Mouse (Mus musculus): Measurements from ENCODE around the gene Tmem208. TPM values are rescaled to one million over a fixed set of nuclear protein-coding genes. Genes with fewer than 3 reads are reported as not detected.

Tmem208 gene
- polyA plus RNA-seq, 1 experiment from 2014 or later: 83.5 TPM

- Histone ChIP-seq H3K9ac (ENCODE audit: low read depth, low read length) (no peak overlapping the region), H3K9me3 (replicated peaks; ENCODE audit: control insufficient read depth, low read length) (no peaks in the 10 kb centered on the region), H3K4me2 (no peak overlapping the region), H3K4me1 (ENCODE audit: control insufficient read depth, insufficient read depth, low read length) (peaks cover 4% of the 10 kb centered on the region; the same call in 1 of the 2 replicates), H3K27me3 (ENCODE audit: control insufficient read depth, insufficient read depth, low read length) (no peaks in the 10 kb centered on the region), H3K36me3 (ENCODE audit: control insufficient read depth, insufficient read depth, low read length) (peaks cover 25% of the 10 kb centered on the region), H3K4me3 (ENCODE audit: low read depth, low read length) (no peak overlapping the region), H3K27ac (ENCODE audit: low read depth, low read length) (no peak overlapping the region)
- ATAC-seq (replicated peaks; ENCODE audit: insufficient number of reproducible peaks, low FRiP score, low TSS enrichment): no peak
- 61% methylated on average over 1 of the region's 1 CpGs for WGBS (ENCODE audit: insufficient replicate concordance)
Measured at GRCm38 (mm10) chr8:105311718-105312117, 14.4 kb upstream of the Tmem208 start.

- ATAC-seq (replicated peaks; ENCODE audit: insufficient number of reproducible peaks, low FRiP score, low TSS enrichment): 0 out of 2 replicates have a peak, but pooled peaks have one; percentile 9
- WGBS (ENCODE audit: insufficient replicate concordance): 80% methylated on average over 8 of the region's 8 CpGs
- H3K36me3 ChIP-seq (ENCODE audit: control insufficient read depth, insufficient read depth, low read length): peaks cover 27% of the 10 kb centered on the region
- no peak overlapping the region for H3K4me3 ChIP-seq (ENCODE audit: low read depth, low read length)
- no peaks in the 10 kb centered on the region for H3K27me3 ChIP-seq (ENCODE audit: control insufficient read depth, insufficient read depth, low read length)
- peaks cover 4% of the 10 kb centered on the region; the same call in 1 of the 2 replicates for H3K4me1 ChIP-seq (ENCODE audit: control insufficient read depth, insufficient read depth, low read length)
- H3K27ac ChIP-seq (ENCODE audit: low read depth, low read length): no peak overlapping the region
- H3K9me3 ChIP-seq (replicated peaks; ENCODE audit: control insufficient read depth, low read length): no peaks in the 10 kb centered on the region
- H3K9ac ChIP-seq (ENCODE audit: low read depth, low read length): no peak overlapping the region
- H3K4me2 ChIP-seq: no peak overlapping the region
Measured at GRCm38 (mm10) chr8:105312891-105313481, 13.2 kb upstream of the Tmem208 start.

- no peak overlapping the region for H3K27ac ChIP-seq (ENCODE audit: low read depth, low read length)
- H3K4me3 ChIP-seq (ENCODE audit: low read depth, low read length): no peak overlapping the region
- no peak overlapping the region for H3K4me2 ChIP-seq
- ATAC-seq (replicated peaks; ENCODE audit: insufficient number of reproducible peaks, low FRiP score, low TSS enrichment): no peak
- H3K4me1 ChIP-seq (ENCODE audit: control insufficient read depth, insufficient read depth, low read length): peaks cover 4% of the 10 kb centered on the region; the same call in 1 of the 2 replicates
- peaks cover 26% of the 10 kb centered on the region for H3K36me3 ChIP-seq (ENCODE audit: control insufficient read depth, insufficient read depth, low read length)
- 61% methylated on average over 9 of the region's 9 CpGs for WGBS (ENCODE audit: insufficient replicate concordance)
- H3K9ac ChIP-seq (ENCODE audit: low read depth, low read length): no peak overlapping the region
- no peaks in the 10 kb centered on the region for H3K27me3 ChIP-seq (ENCODE audit: control insufficient read depth, insufficient read depth, low read length)
- no peaks in the 10 kb centered on the region for H3K9me3 ChIP-seq (replicated peaks; ENCODE audit: control insufficient read depth, low read length)
Measured at GRCm38 (mm10) chr8:105313622-105314402, 12.3 kb upstream of the Tmem208 start.

GRCm38 (mm10) chr8:105315073-105315769 lies 10.9 kb upstream of the Tmem208 start:
- no peak for ATAC-seq (replicated peaks; ENCODE audit: insufficient number of reproducible peaks, low FRiP score, low TSS enrichment)
- Histone ChIP-seq H3K9ac (ENCODE audit: low read depth, low read length) (no peak overlapping the region), H3K9me3 (replicated peaks; ENCODE audit: control insufficient read depth, low read length) (no peaks in the 10 kb centered on the region), H3K4me3 (ENCODE audit: low read depth, low read length) (no peak overlapping the region), H3K4me1 (ENCODE audit: control insufficient read depth, insufficient read depth, low read length) (peaks cover 4% of the 10 kb centered on the region; the same call in 1 of the 2 replicates), H3K27me3 (ENCODE audit: control insufficient read depth, insufficient read depth, low read length) (no peaks in the 10 kb centered on the region), H3K4me2 (no peak overlapping the region), H3K27ac (ENCODE audit: low read depth, low read length) (no peak overlapping the region), H3K36me3 (ENCODE audit: control insufficient read depth, insufficient read depth, low read length) (peaks cover 28% of the 10 kb centered on the region)
- 90% methylated on average over 18 of the region's 18 CpGs for WGBS (ENCODE audit: insufficient replicate concordance)

GRCm38 (mm10) chr8:105317941-105318340 lies 8.2 kb upstream of the Tmem208 start:
- WGBS (ENCODE audit: insufficient replicate concordance): 80% methylated on average over 4 of the region's 4 CpGs
- Histone ChIP-seq H3K4me2 (no peak overlapping the region), H3K9me3 (replicated peaks; ENCODE audit: control insufficient read depth, low read length) (no peaks in the 10 kb centered on the region), H3K27ac (ENCODE audit: low read depth, low read length) (no peak overlapping the region), H3K9ac (ENCODE audit: low read depth, low read length) (no peak overlapping the region), H3K4me3 (ENCODE audit: low read depth, low read length) (no peak overlapping the region), H3K4me1 (ENCODE audit: control insufficient read depth, insufficient read depth, low read length) (peaks cover 4% of the 10 kb centered on the region; the same call in 1 of the 2 replicates), H3K36me3 (ENCODE audit: control insufficient read depth, insufficient read depth, low read length) (peaks cover 18% of the 10 kb centered on the region), H3K27me3 (ENCODE audit: control insufficient read depth, insufficient read depth, low read length) (no peaks in the 10 kb centered on the region)
- no peak for ATAC-seq (replicated peaks; ENCODE audit: insufficient number of reproducible peaks, low FRiP score, low TSS enrichment)

- WGBS (ENCODE audit: insufficient replicate concordance): 78% methylated on average over 11 of the region's 11 CpGs
- Histone ChIP-seq H3K9me3 (replicated peaks; ENCODE audit: control insufficient read depth, low read length) (no peaks in the 10 kb centered on the region), H3K27me3 (ENCODE audit: control insufficient read depth, insufficient read depth, low read length) (no peaks in the 10 kb centered on the region), H3K4me1 (ENCODE audit: control insufficient read depth, insufficient read depth, low read length) (peaks cover 2% of the 10 kb centered on the region; the same call in 1 of the 2 replicates), H3K27ac (ENCODE audit: low read depth, low read length) (no peak overlapping the region), H3K9ac (ENCODE audit: low read depth, low read length) (no peak overlapping the region), H3K36me3 (ENCODE audit: control insufficient read depth, insufficient read depth, low read length) (peaks cover 16% of the 10 kb centered on the region), H3K4me3 (ENCODE audit: low read depth, low read length) (no peak overlapping the region), H3K4me2 (no peak overlapping the region)
- no peak for ATAC-seq (replicated peaks; ENCODE audit: insufficient number of reproducible peaks, low FRiP score, low TSS enrichment)
Measured at GRCm38 (mm10) chr8:105318662-105319190, 7.4 kb upstream of the Tmem208 start.

- Histone ChIP-seq H3K4me2 (no peak overlapping the region), H3K4me1 (ENCODE audit: control insufficient read depth, insufficient read depth, low read length) (peaks cover 16% of the 10 kb centered on the region), H3K4me3 (ENCODE audit: low read depth, low read length) (no peak overlapping the region), H3K27me3 (ENCODE audit: control insufficient read depth, insufficient read depth, low read length) (no peaks in the 10 kb centered on the region), H3K36me3 (ENCODE audit: control insufficient read depth, insufficient read depth, low read length) (peaks cover 4% of the 10 kb centered on the region; the same call in 1 of the 2 replicates), H3K9ac (ENCODE audit: low read depth, low read length) (no peak overlapping the region), H3K9me3 (replicated peaks; ENCODE audit: control insufficient read depth, low read length) (no peaks in the 10 kb centered on the region), H3K27ac (ENCODE audit: low read depth, low read length) (no peak overlapping the region)
- WGBS (ENCODE audit: insufficient replicate concordance): 71% methylated on average over 4 of the region's 4 CpGs
- ATAC-seq (replicated peaks; ENCODE audit: insufficient number of reproducible peaks, low FRiP score, low TSS enrichment): no peak
Measured at GRCm38 (mm10) chr8:105323183-105323582, 3.0 kb upstream of the Tmem208 start.

- Histone ChIP-seq H3K9me3 (replicated peaks; ENCODE audit: control insufficient read depth, low read length) (no peaks in the 10 kb centered on the region), H3K4me1 (ENCODE audit: control insufficient read depth, insufficient read depth, low read length) (peaks cover 16% of the 10 kb centered on the region), H3K4me2 (peak overlapping the region; percentile 73), H3K4me3 (ENCODE audit: low read depth, low read length) (peak overlapping the region; percentile 79), H3K36me3 (ENCODE audit: control insufficient read depth, insufficient read depth, low read length) (peaks cover 23% of the 10 kb centered on the region), H3K27me3 (ENCODE audit: control insufficient read depth, insufficient read depth, low read length) (no peaks in the 10 kb centered on the region), H3K9ac (ENCODE audit: low read depth, low read length) (peak overlapping the region; percentile 89), H3K27ac (ENCODE audit: low read depth, low read length) (peak overlapping the region; percentile 81)
- 0% methylated on average over 12 of the region's 12 CpGs for WGBS (ENCODE audit: insufficient replicate concordance)
- ATAC-seq (replicated peaks; ENCODE audit: insufficient number of reproducible peaks, low FRiP score, low TSS enrichment): no peak
Measured at GRCm38 (mm10) chr8:105325641-105326093, 487 bp upstream of the Tmem208 start.

Data from heart, embryonic 11.5 days (tissue).